Mouse (Mus musculus) retina, postnatal 1 day (tissue): ENCODE measurements at regions not wholly inside any gene's neighbourhood (a gene's known extent, or its start where the extent isn't known, plus 50 kb on each side); places are given as distances from the start of the nearest gene placed in this dataset.

ENCODE experiments used
- DNase-seq: peaks from one replicate; pipeline ENCODE4 v3.0.0-alpha.2; 2012

- DNase-seq = no peak
Observed at GRCm38 (mm10) chr11:113187407-113187806, 405.4 kb downstream of the Sox9 start.

GRCm38 (mm10) chr11:113188263-113188920, 406.4 kb downstream of the Sox9 start:
- DNase-seq = peak; percentile 93

- DNase-seq = no peak
Observed at GRCm38 (mm10) chr11:113190006-113190405, 408.0 kb downstream of the Sox9 start.

- DNase-seq = no peak
Observed at GRCm38 (mm10) chr11:113190520-113190919, 408.5 kb downstream of the Sox9 start.

GRCm38 (mm10) chr11:113191006-113191405, 409.0 kb downstream of the Sox9 start:
- DNase-seq = no peak

- no peak for DNase-seq
Observed at GRCm38 (mm10) chr11:113192086-113192856, 410.2 kb downstream of the Sox9 start.

GRCm38 (mm10) chr11:113194144-113194827, 412.3 kb downstream of the Sox9 start:
- DNase-seq = no peak
